Mouse (Mus musculus) MEL (cell line): ENCODE measurements around the gene Camkv.

ENCODE experiments used
- CHD2 ChIP-seq: IDR thresholded peaks from 2 replicates; pipeline ENCODE4 v1.6.1; 2011; ENCODE audit warnings: low read length, improper control_type of control experiment
- CTCF ChIP-seq, 3 experiments: IDR thresholded peaks in 2 of 3; conservative IDR thresholded peaks in 1 of 3; 2 replicates each; pipeline ENCODE4 v1.5.1; 2011 to 2012; ENCODE audit warnings: low read length in 3 of 3, low read depth in 2 of 3, mild to moderate bottlenecking in 2 of 3, improper control_type of control experiment in 1 of 3, inconsistent platforms in 1 of 3, mixed read lengths in 1 of 3, moderate library complexity in 1 of 3; ENCODE audit not compliant: control insufficient read depth in 1 of 3, insufficient read depth in 1 of 3, poor library complexity in 1 of 3, severe bottlenecking in 1 of 3
- ELF1 ChIP-seq: IDR thresholded peaks from 2 replicates; pipeline ENCODE4 v1.6.1; 2014; ENCODE audit warnings: low read depth, mild to moderate bottlenecking, inconsistent platforms, low read length, improper control_type of control experiment, moderate library complexity
- GATA1 ChIP-seq: IDR thresholded peaks from 2 replicates; pipeline ENCODE4 v1.6.1; 2011; ENCODE audit warnings: low read depth, low read length, improper control_type of control experiment
- MXI1 ChIP-seq: IDR thresholded peaks from 2 replicates; pipeline ENCODE4 v1.6.1; 2011; ENCODE audit warnings: mild to moderate bottlenecking, low read depth, low read length, improper control_type of control experiment
- NELFE ChIP-seq: IDR thresholded peaks from 2 replicates; pipeline ENCODE4 v1.6.1; 2011; ENCODE audit warnings: low read depth, low read length, improper control_type of control experiment
- POLR2A ChIP-seq, 2 experiments: IDR thresholded peaks; 2 replicates each; pipeline ENCODE4 v1.6.1; 2011 to 2012; ENCODE audit warnings: low read length in 2 of 2, mild to moderate bottlenecking in 2 of 2, control low read depth in 1 of 2, improper control_type of control experiment in 1 of 2, low read depth in 1 of 2, moderate library complexity in 1 of 2; ENCODE audit not compliant: control insufficient read depth in 1 of 2, insufficient read depth in 1 of 2, poor library complexity in 1 of 2
- RCOR1 ChIP-seq: IDR thresholded peaks from 2 replicates; pipeline ENCODE4 v1.6.1; 2012; ENCODE audit warnings: low read depth, mild to moderate bottlenecking, inconsistent platforms, low read length, improper control_type of control experiment
- UBTF ChIP-seq: IDR thresholded peaks from 2 replicates; pipeline ENCODE4 v1.6.1; 2012; ENCODE audit warnings: low read depth, mild to moderate bottlenecking, inconsistent platforms, low read length, improper control_type of control experiment, moderate library complexity, borderline replicate concordance; ENCODE audit not compliant: insufficient read depth
- USF2 ChIP-seq, 2 experiments: IDR thresholded peaks; 2 replicates each; pipeline ENCODE4 v1.6.1; 2011 to 2012; ENCODE audit warnings: improper control_type of control experiment in 2 of 2, low read length in 2 of 2, borderline replicate concordance in 1 of 2, inconsistent platforms in 1 of 2, low read depth in 1 of 2, mild to moderate bottlenecking in 1 of 2; ENCODE audit not compliant: insufficient read depth in 1 of 2
- ZKSCAN1 ChIP-seq: IDR thresholded peaks from 2 replicates; pipeline ENCODE4 v1.6.1; 2012; ENCODE audit warnings: low read depth, mild to moderate bottlenecking, inconsistent platforms, low read length, improper control_type of control experiment, moderate library complexity
- ZNF384 ChIP-seq: IDR thresholded peaks from 2 replicates; pipeline ENCODE4 v1.6.1; 2012; ENCODE audit warnings: low read depth, mild to moderate bottlenecking, inconsistent platforms, low read length, improper control_type of control experiment

DNA sequence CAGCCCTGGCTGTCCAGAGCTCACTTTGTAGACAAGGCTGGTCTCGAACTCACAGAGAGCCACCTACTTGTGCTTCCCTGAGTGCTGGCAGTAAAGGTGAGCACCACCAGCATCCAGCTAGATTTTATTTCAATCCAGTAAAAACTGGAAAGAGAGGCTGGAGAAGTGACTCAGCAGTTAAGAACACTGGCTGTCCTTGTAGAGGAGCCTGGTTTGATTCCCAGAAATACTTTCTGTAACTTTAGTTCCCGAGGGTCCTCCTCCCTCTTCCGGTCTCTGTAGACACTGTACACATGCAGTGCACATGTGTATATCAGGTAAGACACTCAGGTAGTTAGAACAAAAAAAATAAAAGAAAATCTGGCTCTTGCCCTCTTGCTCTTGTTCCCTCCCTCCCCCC is 52.5 kb downstream of the Camkv start:
- TF ChIP-seq CTCF (IDR thresholded peaks at IDR 0.05 in 2 of 3, conservative IDR thresholded peaks at IDR 0.05 in 1 of 3; ENCODE audit: control insufficient read depth in 1 of 3, insufficient read depth in 1 of 3, low read depth in 2 of 3, low read length in 3 of 3, poor library complexity in 1 of 3, severe bottlenecking in 1 of 3) (no peak), NELFE (no peak), POLR2A (IDR thresholded peaks at IDR 0.05; ENCODE audit: control insufficient read depth in 1 of 2, insufficient read depth in 1 of 2, low read depth in 1 of 2, low read length in 2 of 2, poor library complexity in 1 of 2) (no peak), ELF1 (no peak), CHD2 (no peak), ZNF384 (no peak), UBTF (no peak), RCOR1 (no peak), USF2 (IDR thresholded peaks at IDR 0.05; ENCODE audit: borderline replicate concordance in 1 of 2, insufficient read depth in 1 of 2, low read depth in 1 of 2, low read length in 2 of 2) (no peak), MXI1 (no peak), GATA1 (no peak), ZKSCAN1 (no peak)
